Comparison of ENCODE assay signal across 10 mouse cellular contexts in genomic region chr11:66914249-66914648, GRCm38 (mm10). TPM values are rescaled to one million over a fixed set of nuclear protein-coding genes. Genes with fewer than 3 reads are reported as not detected.
DNase-seq lines count a peak whose midpoint lies in the region; ATAC-seq and TF ChIP-seq lines count a peak whose summit lies in the region.
"Had no signal": no experiment of that assay in that cellular context is flagged by ENCODE, and none has a peak within 500 bp of the region (broad histone marks: within the 10 kb centered on the region; RNA-seq: fewer than 3 reads in every experiment).

No protein-coding gene starts in this region.

- no peaks in the 10 kb centered on the region for H3K36me3 ChIP-seq in ES-Bruce4 (ENCODE audit: control insufficient read depth, insufficient read depth, low read length, poor library complexity, severe bottlenecking)
- H3K36me3 ChIP-seq in stomach, embryonic 16.5 days (ENCODE audit: control insufficient read depth, insufficient read depth, low read length), result no peaks in the 10 kb centered on the region
- H3K36me3 ChIP-seq: limb, embryonic 13.5 days had no signal

- peak overlapping the region; percentile 10; the same call in 1 of the 2 replicates for H3K27ac ChIP-seq in ES-Bruce4 (ENCODE audit: insufficient read depth, low read length)
- H3K27ac ChIP-seq in stomach, embryonic 16.5 days (ENCODE audit: low read length), result no peak overlapping the region
- H3K27ac ChIP-seq: limb, embryonic 13.5 days had no signal

- H3K9me3 ChIP-seq in ES-Bruce4 (replicated peaks; ENCODE audit: control insufficient read depth, insufficient read depth, low read length, poor library complexity, severe bottlenecking), result no peaks in the 10 kb centered on the region
- no peaks in the 10 kb centered on the region for H3K9me3 ChIP-seq in stomach, embryonic 16.5 days (replicated peaks; ENCODE audit: control insufficient read depth, low read length)
- H3K9me3 ChIP-seq: limb, embryonic 13.5 days had no signal

- H3K4me2 ChIP-seq in stomach, embryonic 16.5 days (ENCODE audit: low read depth, low read length), result no peak overlapping the region
- H3K4me2 ChIP-seq: limb, embryonic 13.5 days had no signal

- DNase-seq in gastrocnemius, postnatal 10 days, result peak; percentile 42
- DNase-seq in gastrocnemius, postnatal 25 days, result no peak
- peak; percentile 33 for DNase-seq in cerebellum, adult 11 months
- peak; percentile 34 to 71 for DNase-seq in heart, adult 18-20 months
- peak; percentile 50 for DNase-seq in kidney, postnatal 14 days
- peak; percentile 68 for DNase-seq in lung, postnatal 10 days

- H3K27me3 ChIP-seq in ES-Bruce4 (ENCODE audit: control insufficient read depth, insufficient read depth, low read length, poor library complexity, severe bottlenecking), result no peaks in the 10 kb centered on the region
- no peaks in the 10 kb centered on the region for H3K27me3 ChIP-seq in stomach, embryonic 16.5 days (ENCODE audit: control insufficient read depth, insufficient read depth, low read length)

- TF ChIP-seq EP300 in ES-Bruce4 (IDR thresholded peaks at IDR 0.05; ENCODE audit: insufficient read depth, low read depth, low read length), result peak; percentile 57; the same call in 1 of the 2 replicates

- H3K4me1 ChIP-seq in ES-Bruce4 (ENCODE audit: control insufficient read depth, insufficient read depth, low read length), result peaks cover 2% of the 10 kb centered on the region
- H3K4me1 ChIP-seq in stomach, embryonic 16.5 days (ENCODE audit: control insufficient read depth, insufficient read depth, low read length), result peaks cover 10% of the 10 kb centered on the region; the same call in 1 of the 2 replicates
- H3K4me1 ChIP-seq: limb, embryonic 13.5 days had no signal

- no peak overlapping the region for H3K4me3 ChIP-seq in ES-Bruce4 (ENCODE audit: low read depth, low read length)
- no peak overlapping the region for H3K4me3 ChIP-seq in stomach, embryonic 16.5 days (replicated peaks; ENCODE audit: low read length)
- H3K4me3 ChIP-seq: limb, embryonic 13.5 days had no signal

- TF ChIP-seq POLR2A in ES-Bruce4 (IDR thresholded peaks at IDR 0.05; ENCODE audit: insufficient read depth, low read length), result no peak

- peak; percentile 54 for TF ChIP-seq CTCF in ES-Bruce4 (IDR thresholded peaks at IDR 0.05; ENCODE audit: low read depth, low read length)

- ATAC-seq in stomach, embryonic 16.5 days (ENCODE audit: insufficient read depth, low FRiP score), result peak; percentile 39; the same call in 1 of the 2 replicates

- WGBS in stomach, embryonic 16.5 days, result 33% methylated on average over 3 of the region's 3 CpGs

- H3K9ac ChIP-seq in ES-Bruce4 (ENCODE audit: low read depth, poor library complexity, severe bottlenecking), result no peak overlapping the region
- no peak overlapping the region for H3K9ac ChIP-seq in stomach, embryonic 16.5 days (ENCODE audit: low read length)
- H3K9ac ChIP-seq: limb, embryonic 13.5 days had no signal

RNA-seq across cellular contexts. Expression of gene Pirt, which starts 2.5 kb away (rescaled TPM):
- under 1 TPM; 0.07 to 0.12 TPM for total RNA-seq in gastrocnemius, postnatal 10 days (2021)
- under 1 TPM in 1 of 2 experiments, not detected in 1; 0.05 TPM for total RNA-seq in gastrocnemius, postnatal 25 days (2021)
- polyA plus RNA-seq in ES-Bruce4 (2011; ENCODE audit: insufficient read depth, insufficient read length, low read depth, missing spikeins), result 0.21 and 0.33 TPM in 2 replicates
- total RNA-seq in heart, adult 18-20 months (2021), result 1 to 10 TPM; 2.6 to 4.4 TPM
- 6.9 and 7.0 TPM in 2 replicates for polyA plus RNA-seq in stomach, embryonic 16.5 days (2015; fragmentation: Nextera tagmentation; extraction: Ambion mirVana)

RNA-seq across cellular contexts. Expression of gene Tmem238l, which starts 42.2 kb away (rescaled TPM):
- not detected for total RNA-seq in gastrocnemius, postnatal 10 days (2021)
- not detected for total RNA-seq in gastrocnemius, postnatal 25 days (2021)
- not detected in 2 replicates for polyA plus RNA-seq in ES-Bruce4 (2011; ENCODE audit: insufficient read depth, insufficient read length, low read depth, missing spikeins)
- not detected for total RNA-seq in heart, adult 18-20 months (2021)
- 0.91 and 1.0 TPM in 2 replicates for polyA plus RNA-seq in stomach, embryonic 16.5 days (2015; fragmentation: Nextera tagmentation; extraction: Ambion mirVana)
- total RNA-seq: adrenal gland, postnatal 4 days had no signal
- polyA plus RNA-seq: limb, embryonic 13.5 days had no signal
